Mouse (Mus musculus): ENCODE measurements around the gene Slc26a8.

The Slc26a8 gene

DNA sequence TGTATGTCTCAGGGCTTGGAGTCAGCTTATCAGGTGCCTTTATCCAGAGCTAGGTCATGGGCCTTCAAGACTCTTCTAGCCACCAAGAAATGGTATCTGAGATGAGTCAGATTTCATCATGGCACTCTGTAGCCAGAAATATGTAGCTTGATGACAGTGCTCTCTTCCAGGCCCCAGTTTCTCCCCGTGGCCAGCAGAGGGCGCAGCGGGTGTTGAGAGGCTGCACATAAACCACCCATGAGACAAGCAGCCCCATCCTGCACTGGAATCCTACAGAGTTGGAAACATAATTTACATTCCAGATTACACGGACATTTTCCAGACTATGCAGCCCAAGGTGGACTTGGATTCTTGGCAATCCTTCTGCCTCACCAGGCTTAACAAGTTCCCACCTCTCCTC is 97.0 kb downstream of the Slc26a8 start:
- DNase-seq (ENCODE audit: low read depth, low spot score): peak; percentile 87

- no peak for DNase-seq (ENCODE audit: low read depth, low spot score)
Observed at GRCm38 (mm10) chr17:28591476-28591875, 98.6 kb downstream of the Slc26a8 start.

DNA sequence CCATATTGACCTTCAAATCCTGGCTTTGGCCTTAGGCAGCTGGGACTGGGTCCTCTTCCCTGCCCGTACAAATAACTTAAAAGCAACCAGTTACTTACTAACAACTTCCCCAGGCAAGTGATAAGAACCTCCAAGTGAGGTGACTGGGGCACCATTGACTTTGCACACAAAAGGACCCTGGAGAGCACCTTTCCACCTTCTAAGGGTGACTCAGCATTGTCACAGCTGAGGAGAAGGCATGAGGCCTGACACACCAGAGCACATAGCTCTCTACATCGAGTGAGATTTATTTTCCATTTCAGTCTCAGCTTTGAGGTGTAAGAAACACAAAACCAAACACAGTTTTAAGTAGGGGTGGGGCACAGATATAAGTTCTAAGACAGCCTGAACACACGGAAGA is 99.4 kb downstream of the Slc26a8 start:
- DNase-seq (ENCODE audit: low read depth, low spot score): no peak

DNA sequence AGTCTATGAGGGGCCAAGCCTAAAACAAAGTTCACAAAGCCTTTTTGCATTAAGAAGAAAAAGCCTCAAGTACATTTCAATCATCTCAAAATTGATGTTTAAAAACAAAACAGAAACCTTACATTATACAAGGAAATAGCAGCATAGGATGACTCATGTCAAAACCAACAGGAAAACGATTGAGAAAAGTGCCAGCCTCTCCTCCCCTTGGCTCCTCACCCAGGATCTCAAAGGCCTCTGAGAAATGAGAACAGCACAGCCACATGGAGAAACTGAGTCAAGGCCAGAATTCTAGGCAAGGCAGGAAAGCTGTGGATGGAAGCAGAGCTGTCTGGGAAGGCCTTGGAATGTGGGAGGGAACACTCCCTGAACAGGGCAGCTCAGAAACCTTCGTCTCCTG is 101.4 kb downstream of the Slc26a8 start:
- DNase-seq (ENCODE audit: low read depth, low spot score): no peak

Measured in ES-CJ7 (cell line).